Mouse (Mus musculus) spleen, adult 2 months (tissue): ENCODE measurements at regions not wholly inside any gene's neighbourhood (a gene's known extent, or its start where the extent isn't known, plus 50 kb on each side); places are given as distances from the start of the nearest gene placed in this dataset.

Experiments used
- CTCF ChIP-seq: fragments of 200-500 bp; IDR thresholded peaks from 2 replicates; pipeline ENCODE4 v1.5.1; 2011; ENCODE audit warnings: mild to moderate bottlenecking, inconsistent platforms; ENCODE audit not compliant: insufficient read depth, insufficient read length, insufficient replicate concordance; ENCODE audit errors: extremely low read depth
- POLR2A ChIP-seq: fragments of 200-500 bp; IDR thresholded peaks from 2 replicates; pipeline ENCODE4 v1.6.1; 2011; ENCODE audit warnings: low read depth, low read length, inconsistent platforms

GRCm38 (mm10) chr5:39418795-39419194 is 336.5 kb downstream of the Hs3st1 start:
- no peak for TF ChIP-seq POLR2A
- TF ChIP-seq CTCF = no peak
